Mouse (Mus musculus) adrenal gland, postnatal 14 days (tissue): ENCODE measurements around the gene Shc1. TPM values are rescaled to one million over a fixed set of nuclear protein-coding genes. Genes with fewer than 3 reads are reported as not detected.
A peak's percentile ranks its signal among the peaks of the same experiment; 100 is the strongest.

Experiments used
- DNase-seq: peaks from one replicate; pipeline ENCODE4 v3.0.0; 2021; ENCODE audit warnings: mixed read lengths
- total RNA-seq: library from RNA; stranded (reverse); gene quantifications from 2 replicates; pipeline ENCODE4 v1.2.3, GENCODE M21; 2021

Shc1 gene
- total RNA-seq, 1 experiment from 2014 or later: 80.5 TPM

DNA sequence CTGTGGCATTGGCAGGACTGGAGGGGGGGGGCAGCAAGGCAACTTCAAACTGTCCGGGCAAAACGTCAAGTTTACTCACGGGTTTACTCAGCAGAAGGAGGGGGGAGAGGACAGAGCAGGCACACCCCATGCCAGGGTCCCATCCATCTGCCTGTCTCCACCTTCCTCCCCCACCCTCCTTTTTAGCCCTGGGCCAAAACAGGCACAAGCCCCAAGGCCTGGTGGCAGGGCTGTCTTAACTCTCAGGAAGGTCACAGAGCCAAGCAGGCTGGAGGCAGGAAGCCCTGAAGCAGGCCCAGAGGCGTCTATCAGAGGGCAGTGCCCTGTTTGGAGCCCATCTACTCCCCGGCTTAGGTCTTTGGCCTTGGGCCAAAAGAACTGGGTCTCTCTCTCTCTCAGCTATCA, 28.1 kb upstream of the Shc1 start:
- peak; percentile 86 for DNase-seq

DNA sequence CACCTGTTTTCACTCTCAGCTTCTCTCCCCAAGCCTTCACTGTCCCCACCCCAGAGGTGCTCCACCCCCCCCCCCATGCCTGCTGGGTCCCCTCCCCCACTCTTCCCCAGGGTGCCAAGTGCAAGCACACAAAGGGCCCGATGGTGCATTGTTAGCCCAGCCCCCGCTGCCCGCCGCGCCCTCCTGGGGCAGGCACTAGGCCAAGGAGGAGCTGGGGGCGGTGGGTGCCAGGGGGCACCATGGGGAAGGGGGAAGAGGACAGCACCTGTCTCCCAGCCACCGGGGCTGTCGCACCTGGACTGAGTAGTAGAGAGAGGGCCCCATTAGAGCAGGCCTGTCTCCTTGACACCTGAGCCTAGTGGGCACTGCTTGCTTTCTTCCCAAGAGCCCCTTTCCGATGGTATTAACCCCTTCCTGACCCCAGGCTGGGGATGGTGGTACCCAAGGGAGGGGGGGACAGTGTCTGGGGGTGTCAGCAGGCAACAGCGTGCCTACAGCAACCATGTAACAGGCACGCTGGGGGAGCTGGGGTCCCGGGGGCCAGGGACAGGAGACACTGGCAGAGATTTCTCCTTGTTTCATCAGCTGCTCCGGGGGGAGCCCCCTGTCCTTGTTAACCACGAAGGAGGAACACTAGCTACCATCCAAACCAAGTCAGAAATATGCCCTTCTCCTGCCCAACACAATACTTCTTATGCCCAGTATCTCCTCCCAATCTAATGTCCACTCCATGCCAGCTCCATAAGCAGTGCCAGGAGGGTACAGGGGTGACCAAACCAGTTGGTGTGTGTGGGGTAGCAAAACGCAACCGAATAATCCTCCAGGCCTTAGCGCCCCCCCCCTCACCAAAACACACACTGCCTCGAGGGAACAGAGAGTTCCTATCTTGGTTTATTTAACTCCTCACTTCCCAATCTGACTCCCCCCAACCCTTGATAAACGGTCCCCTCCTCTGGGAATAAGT, 27.3 kb upstream of the Shc1 start:
- peak; percentile 69 for DNase-seq

DNA sequence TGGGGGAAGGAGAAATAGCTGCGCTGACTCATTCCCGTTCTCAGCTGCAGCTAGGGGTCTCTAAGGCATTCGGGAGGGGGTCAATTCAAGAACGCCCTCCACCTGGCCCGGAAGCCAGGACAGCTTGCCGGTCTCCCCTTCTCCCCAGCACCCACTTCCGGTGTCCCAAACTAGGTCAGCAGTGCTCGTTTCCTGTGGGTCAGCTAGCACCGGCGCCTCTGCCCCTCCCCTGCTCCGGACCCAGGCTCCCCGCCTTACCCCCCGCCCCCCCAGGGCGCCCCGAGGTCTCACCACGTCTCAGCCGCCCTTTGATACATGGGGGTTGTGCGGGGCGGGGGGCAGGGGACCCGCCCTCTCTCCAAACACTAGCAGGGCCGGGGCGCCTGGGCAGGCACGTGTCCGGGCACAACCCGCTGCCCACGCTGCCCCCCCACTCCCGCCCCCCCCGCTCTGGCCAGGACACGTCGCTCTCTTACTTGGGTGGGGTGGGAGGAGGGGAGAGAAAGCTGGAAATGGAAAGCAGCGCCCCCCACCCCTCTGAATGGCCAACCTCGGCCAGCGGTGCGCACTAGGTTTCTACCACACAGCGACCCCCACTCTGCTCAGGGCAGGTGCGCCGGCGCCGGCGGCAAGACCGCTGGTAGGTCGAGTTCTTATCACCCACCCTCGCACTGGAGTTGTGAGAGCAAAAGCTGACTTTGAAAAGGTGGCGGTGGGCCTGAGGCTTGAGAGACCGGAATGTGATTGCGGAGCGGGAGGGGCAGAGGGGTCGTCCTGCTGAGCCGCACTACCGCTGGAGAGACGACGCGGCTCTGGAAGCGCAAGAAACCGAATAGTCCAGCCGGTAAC, 26.4 kb upstream of the Shc1 start:
- DNase-seq: peak; percentile 90

DNA sequence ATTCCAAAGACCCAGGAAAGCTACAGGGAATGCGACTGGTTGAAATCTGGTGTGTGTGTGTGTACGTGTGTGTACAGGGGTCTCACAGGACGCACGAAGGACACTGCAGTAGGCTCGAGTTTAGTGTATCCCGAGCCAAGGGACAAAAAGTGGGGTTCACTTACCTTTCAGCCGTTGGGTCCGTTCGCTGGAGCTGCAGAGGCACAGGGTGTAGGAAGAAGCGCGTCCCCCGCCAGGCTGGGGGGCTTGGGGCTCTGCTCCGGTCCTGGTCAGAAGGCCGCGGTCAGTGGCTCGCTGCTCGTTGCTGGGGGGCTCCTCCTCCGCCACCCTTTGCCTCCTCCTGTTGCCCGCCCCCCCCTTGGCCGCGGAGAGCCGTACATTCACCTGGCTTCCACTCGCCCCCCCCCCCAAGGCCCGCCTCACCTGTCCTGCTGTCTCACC, 25.4 kb upstream of the Shc1 start:
- DNase-seq: peak; percentile 65

DNA sequence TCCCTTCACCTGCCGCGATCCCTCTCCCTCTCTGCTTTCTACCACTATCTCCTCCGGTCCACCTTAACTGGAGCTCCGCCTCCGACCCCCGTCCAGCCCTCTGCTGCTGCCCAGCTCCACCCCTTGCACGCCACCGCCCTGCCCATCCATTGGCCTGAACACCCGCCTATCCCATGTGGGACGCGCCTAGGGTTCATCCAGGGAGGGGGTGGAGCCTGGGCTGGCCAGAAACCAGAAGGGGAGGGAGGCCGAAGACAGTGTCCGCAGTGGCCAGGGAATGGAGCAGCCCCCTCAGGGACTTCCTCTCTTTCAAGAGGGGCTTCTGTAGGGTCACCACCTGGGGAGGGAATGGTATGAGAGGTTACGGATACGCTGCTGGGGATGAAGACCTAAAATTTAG, 24.6 kb upstream of the Shc1 start:
- peak; percentile 100 for DNase-seq

DNA sequence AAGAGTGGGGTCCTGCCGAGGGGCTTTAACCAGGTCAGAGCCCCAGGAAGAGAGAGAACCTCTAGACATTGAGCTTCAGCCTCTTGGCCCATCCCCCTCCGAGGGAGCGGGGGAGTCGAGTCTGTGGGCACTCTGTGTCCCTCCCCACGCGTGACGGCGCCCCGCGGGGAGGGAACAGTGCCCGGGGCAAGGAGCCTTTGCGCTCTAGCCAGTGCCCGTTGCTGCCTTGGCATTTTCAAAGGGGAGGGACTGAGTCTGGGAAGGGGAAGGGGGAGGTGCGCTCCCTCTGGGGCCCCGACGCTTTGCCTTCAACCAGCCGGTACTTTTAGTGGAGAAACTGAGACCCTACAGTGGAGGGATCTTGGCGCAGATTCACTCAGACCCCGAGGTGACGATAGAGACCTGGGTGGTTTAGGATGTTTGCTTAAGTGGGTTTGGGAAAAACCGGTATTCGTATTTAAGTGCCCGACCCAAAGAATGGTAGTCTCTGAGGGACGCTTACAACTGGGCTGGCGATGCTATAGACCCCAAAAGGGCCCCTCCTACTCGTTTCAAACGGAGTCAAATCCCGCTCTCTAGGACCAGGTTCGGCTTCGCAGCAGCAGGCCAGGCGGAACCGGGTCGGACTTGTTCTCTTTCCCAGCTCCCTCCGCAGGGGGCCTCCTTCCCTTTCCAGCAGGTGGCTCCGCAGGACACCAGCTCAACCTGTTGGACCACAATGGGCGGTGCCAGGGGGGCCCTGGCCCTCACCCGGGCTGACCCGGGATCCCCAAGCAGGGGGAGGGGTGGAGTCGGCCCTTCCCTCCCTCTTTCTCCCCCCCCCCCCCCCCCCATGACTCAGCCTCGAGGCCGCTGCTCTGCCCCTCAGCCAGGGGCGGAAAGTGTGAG, 24.0 kb upstream of the Shc1 start, which contains the start of gene Zbtb7b:
Zbtb7b (minus strand) TSS at position 771 of the 888 bp plus-strand sequence.
- peak; percentile 93 for DNase-seq

DNA sequence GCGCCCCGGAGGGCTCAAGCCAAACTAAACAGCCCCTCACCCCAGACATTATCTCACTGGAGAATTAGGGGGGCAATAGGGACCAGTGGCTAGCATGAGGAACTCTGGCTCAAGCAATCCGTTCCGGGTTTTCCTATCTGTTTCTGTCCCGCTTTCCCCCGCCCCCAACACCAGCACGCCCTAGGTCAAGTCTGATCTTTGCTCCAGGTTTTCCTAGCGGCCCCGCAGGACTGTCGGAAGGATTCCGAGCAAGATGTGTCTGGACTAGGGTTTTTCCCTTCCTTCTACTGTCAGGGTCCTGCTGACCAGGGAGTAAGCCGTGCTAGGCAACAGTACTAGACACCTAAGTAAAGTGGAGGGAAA, 23.4 kb upstream of the Shc1 start:
- peak; percentile 92 for DNase-seq

DNA sequence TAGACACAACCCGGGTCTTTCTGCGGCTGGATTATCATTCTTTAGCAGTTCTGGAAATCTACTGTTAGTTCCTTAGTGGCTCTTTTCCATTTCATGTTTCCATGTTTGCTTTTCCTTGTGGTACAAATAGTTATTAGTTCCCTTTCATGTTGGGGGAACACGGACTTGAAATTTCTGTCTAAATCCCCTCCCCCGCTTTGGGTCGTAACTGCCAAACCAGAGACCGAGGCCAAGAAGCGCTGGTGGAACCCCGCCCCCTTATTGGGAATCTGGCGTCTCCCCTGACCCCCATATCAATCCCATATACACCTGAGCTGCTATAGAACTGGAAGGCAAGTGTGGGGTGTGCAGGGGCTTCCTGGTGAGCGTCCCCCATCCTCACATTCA, 22.8 kb upstream of the Shc1 start:
- DNase-seq: no peak

DNA sequence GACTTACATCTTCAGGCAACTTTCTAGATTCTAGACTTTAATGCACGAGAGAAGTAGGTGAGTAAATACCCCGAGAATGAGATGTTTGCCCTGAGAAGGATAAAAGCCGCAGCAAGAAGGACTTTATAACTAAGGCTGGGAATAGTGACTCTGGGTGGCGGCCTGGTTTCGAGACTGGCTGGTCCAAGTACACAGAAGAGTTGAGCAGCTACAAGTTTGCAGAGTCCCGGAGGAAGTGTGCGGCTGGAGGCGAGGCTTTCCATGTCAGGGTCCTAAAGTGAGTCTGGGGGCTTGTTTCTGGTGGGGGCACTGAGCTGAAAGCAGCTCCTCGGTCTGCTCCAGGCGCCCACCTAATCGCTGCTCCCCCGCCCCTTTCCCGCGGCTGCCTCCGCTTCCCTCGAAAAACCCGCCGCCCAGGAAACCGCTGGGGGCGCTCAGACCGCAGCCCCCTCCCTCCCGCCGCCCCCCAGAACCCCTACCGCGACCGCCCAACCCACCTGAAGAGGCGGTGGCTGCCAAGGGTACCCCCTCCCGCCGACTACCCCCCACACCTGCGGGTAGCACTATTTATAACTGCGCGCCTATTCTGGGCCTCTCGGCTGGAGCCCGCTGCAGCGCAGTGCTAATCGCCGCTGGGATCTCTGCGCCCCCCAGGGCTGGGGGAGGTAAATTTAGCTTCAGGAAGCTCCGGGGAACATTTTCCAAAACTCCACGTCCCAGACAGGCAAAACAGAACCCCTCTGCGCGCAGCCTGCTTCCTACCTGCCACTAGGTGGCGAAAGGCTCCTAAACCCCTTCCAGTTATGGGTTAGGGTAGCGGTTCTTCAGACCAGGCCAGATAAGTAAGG, 22.2 kb upstream of the Shc1 start:
- DNase-seq: peak; percentile 82

DNA sequence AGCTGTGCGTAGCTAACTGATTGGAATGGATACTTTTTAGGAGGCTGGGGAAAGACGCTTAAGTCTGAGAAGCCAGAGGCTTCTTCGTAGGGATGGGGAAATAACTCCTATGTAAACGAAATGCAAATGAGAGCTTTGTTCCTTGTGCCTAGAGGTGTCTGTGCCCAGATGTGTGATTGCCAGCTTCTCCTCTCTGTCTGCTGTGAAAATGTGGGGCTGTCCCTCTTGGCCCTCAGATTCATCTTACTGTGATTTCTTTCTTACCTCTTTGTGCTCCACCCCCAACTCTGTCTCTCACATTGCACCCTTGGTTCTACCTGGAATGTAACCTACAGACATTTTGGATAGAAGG, 21.6 kb upstream of the Shc1 start:
- DNase-seq: no peak

DNA sequence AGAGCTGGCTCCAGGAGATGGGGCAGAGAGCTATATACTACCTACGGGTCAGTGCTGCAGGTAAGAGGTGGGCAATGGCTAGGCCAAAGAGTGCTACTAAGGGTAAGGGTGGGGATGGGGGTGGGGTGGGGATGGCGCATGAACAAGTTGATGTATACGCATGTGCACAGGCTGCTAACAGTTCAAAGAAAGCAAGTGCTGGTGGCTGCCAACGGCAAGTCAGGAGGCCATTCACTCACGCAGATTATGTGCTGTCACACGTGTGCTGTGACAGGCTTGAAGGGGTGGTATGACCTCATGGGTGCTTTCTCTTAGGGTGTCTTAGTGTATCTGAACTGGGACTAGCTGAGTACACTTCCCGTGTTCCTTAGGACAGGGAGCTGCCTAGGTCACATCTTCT, 16.9 kb upstream of the Shc1 start:
- DNase-seq: no peak

DNA sequence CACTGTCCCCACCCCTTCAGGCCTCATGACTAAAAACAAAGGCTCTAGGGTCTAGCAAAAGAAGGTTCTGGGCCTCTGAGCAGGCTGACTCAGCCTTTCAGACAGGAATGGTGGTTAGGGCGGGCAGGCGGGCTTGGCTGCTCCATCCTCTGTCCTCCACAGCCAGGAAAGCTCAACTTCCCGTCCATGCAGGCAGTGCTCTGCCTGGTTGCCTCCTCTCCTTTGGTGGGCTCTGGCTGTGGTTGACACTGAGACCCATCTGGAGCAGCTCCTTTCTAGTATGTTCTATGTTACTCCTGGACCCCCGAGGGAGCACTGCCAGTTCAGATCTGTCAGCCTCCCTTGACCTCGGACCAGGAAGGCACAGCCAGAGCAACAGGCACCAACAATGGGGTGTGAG, 15.6 kb upstream of the Shc1 start, which contains the start of gene Lenep:
Lenep (minus strand) TSS at position 101 of the 400 bp plus-strand sequence.
- DNase-seq: no peak

DNA sequence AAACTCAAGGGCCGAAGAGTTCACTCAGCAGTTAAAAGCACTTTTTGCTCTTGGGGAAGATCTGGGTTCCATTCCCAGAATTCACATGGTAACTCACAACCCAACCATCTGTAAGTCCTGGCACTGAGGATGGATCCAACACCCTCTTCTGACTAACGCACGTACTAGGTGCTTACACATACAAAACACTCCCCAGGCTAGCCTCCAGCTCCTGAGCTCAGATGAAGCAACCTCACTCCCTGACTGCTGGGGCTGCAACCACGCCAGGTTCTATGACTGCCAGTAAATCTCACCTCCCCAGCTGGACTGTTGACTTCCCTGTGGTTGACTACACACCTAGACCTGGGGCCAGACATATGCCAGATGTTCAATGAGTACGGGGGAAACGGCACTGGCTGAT, 11.4 kb upstream of the Shc1 start:
- no peak for DNase-seq

DNA sequence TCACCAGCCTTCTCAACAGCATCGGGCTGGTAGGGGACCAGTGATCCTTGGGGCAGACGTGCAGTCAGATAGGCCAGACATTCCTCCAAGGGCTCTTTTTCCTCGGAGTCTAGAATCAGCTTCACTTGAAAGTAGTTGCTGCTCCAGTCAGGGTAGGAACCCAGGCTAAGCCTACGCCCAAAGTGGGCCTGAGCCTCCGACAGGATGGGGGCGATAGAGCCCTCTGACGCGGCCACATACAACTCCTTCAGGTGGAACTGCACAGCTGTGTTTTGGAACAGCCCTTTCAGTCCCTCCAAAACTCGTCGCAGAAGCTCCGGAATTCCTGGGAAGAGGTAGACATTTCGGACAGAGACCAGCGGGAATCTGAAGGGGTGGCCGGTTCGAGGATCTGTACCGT, 9.8 kb upstream of the Shc1 start:
- no peak for DNase-seq

DNA sequence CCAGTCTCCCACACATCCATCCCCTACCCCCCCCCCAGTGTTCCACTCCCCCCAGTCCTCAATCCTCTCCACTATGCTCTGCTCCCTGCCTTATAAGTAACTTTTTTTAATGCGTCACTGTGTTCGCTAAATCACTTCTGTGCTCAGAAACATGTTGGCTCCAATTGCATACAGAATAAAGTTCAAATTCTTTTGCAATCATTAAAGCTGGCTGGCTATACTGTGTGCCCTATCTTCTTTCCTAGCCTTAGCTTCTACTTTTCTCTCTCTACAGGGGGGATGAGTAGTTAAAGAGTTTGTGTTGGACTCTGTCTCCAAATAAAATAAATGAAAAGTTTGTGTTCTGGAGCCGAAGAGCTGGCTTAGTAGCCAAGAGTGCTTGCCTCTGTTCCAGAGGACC, 8.5 kb upstream of the Shc1 start:
- DNase-seq: no peak

DNA sequence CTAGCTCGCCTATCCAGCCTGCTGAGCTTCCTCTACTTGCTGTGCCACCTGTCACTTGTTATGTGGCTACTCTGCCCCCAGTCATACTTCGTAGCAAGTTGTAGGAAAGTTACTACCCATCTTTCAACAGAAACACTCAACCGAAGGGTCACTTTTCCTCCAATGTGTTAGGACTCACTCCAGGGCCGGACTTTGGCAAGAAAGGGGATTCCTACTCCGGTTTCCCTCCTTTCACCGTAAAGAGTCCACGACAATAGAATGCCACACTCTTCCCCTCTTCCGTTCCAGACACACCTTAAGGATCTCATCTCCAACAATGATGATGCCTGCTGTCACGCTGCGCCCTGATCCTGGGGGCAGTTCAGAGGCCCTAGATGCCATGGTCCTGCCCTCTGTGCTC, 7.4 kb upstream of the Shc1 start:
- DNase-seq: no peak

DNA sequence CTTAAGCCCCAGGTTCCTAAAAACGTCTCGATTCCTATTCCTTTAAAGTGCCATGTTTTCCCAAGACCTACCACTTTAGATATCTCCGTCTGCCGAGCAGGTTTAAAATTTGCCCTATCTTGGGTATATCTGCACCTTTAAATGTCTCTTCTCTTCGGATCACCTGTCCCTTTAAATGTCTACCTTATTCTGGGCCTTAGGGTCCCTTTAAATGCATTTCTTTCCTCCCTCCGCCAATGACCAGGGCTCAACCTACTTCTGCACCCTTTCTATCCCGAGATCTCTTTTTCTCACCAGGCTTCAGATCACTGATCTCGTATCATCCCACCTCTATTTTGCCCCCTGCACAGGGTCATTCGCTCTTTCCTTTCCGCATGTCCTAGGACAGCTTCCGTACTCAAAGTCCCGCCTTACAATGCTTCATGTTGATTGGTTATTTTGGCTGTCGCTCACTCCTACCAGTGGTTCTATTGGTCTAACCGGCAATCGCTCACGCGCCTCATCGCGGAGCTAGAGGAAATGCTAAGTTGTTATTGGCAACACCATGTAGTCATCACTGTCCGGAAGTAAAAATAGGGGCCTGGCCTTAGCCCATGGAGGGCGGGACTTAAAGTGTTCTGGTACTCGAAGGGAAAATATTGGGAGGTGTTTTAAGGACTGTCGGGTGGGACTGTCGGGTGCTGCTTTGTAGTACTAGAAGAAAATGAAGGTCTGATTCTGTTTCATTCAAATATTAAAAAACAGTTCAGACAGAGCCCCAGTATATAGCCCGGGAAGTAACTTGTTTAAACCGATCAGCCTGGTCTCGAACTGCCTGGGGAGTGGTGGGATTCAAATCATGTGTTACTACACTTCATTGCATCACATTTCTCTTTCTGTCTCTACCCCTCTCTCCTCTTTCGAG, 6.5 kb upstream of the Shc1 start, which contains the start of gene Flad1:
Flad1 (minus strand) TSS at position 381 of the 904 bp plus-strand sequence.
- peak; percentile 96 for DNase-seq

DNA sequence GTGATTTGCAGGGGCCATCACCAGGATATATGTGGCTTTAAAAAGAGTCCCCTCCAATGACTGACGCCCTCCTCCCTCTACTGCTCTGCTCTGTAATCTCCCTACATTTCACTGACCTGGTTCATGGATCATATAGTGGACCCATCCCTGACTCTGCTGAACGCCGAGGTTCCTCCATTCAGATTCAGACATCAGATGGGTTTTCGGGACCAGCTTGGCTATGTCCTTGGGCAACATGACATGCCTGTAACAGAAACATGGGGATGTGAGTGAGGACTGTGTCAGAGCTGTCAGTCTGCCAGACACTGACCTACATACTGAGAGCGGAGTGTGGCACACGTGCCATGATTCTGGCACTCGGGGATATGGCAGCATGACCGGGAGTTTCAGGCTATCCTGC, 2.1 kb upstream of the Shc1 start:
- no peak for DNase-seq

DNA sequence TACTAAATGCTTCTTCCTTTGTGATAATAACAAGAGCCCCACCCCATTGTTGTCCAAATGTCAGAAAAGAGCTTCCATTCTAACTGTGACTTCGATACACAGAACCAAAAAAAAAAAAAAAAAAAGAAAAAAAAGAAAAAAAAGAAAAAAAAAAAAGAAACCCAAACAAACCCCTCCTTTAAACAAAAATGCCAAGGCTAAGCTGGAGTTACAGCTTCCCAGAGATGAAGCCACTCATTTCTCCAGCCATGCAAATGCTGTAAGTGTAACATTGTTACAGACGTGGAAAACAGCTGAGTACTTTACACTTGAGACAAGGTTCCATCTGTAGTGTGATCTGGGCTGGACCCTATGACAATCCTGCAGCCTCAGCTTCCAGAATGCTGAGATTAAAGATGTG, 1.1 kb upstream of the Shc1 start:
- DNase-seq: no peak

DNA sequence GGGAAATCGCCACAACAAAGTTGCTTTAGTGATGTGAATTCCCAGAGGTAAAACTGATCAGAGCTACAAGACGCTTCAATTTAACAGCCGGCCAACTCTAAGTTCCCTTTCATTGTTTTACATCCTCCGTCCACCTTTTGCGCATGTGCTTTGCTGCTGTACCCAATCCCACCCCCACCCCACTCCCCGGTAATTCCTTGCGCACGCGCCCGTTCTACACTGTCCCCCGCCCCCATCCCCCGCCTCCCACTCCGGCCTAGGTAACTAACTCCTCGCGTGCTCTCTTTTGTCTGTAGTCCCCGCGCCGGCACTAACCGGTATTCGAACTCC, 438 bp upstream of the Shc1 start:
- no peak for DNase-seq
